Mouse (Mus musculus): Measurements from ENCODE around the gene G530012D18Rik. TPM values are rescaled to one million over a fixed set of nuclear protein-coding genes. Genes with fewer than 3 reads are reported as not detected.
A peak's percentile ranks its signal among the peaks of the same experiment; 100 is the strongest.
"Not testable (repeated sequence)": the region's sequence is repeated elsewhere in the genome, so short reads cannot be mapped to it uniquely, and the experiment has no call there.

Gene G530012D18Rik
- total and polyA plus RNA-seq, 3 experiments: 2.0 to 6.4 TPM; not detected in 1

DNA sequence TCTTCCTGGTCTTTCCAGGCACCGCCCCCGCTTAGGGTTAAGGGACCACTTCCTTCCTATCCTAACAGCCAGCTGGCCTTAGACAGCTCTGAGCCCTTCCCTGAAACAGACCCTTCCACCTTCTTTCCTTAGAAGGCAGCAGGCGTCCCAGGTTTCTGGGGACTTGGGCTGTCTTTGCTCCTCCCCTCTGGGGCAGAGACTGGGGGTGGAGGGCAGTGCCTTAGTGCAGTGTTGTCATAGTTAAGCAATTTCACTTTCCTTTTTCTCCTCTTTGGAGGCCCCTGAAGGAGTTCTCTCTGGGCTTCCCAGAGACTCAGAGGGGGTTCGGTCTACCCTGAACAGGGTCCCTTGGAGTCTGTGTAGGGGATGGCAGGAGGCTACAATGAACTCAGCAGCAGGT is 25.3 kb downstream of the G530012D18Rik start:
- H3K9ac ChIP-seq (ENCODE audit: control insufficient read depth, low read depth, low read length, poor library complexity, severe bottlenecking): peak overlapping the region; percentile 72
- not testable (repeated sequence) for H3K9me3 ChIP-seq (replicated peaks; ENCODE audit: insufficient read depth, low read length); H3K27me3 ChIP-seq (ENCODE audit: control insufficient read depth in 1 of 2, insufficient read depth in 2 of 2, low read length in 2 of 2); H3K79me2 ChIP-seq (ENCODE audit: control insufficient read depth, insufficient read depth, low read length, poor library complexity); H3K36me3 ChIP-seq (ENCODE audit: control insufficient read depth in 1 of 2, insufficient read depth in 2 of 2, low read length in 2 of 2); H3K4me1 ChIP-seq (ENCODE audit: control insufficient read depth in 1 of 2, insufficient read depth in 2 of 2, low read length in 2 of 2)
- TF ChIP-seq SIN3A (IDR thresholded peaks at IDR 0.05; ENCODE audit: low read length) (peak; percentile 18; the same call in 1 of the 2 replicates), ETS1 (IDR thresholded peaks at IDR 0.05; ENCODE audit: low read depth, low read length) (0 out of 2 replicates have a peak, but pooled peaks have one; percentile 31)
- peak overlapping the region; percentile 59 to 65 for H3K4me3 ChIP-seq (ENCODE audit: control insufficient read depth in 1 of 2, insufficient read depth in 1 of 2, low read depth in 2 of 2, low read length in 2 of 2)
- peak; percentile 66 for DNase-seq (ENCODE audit: low read depth, low spot score)
- H3K27ac ChIP-seq (ENCODE audit: control insufficient read depth, low read depth, low read length): peak overlapping the region; percentile 33

DNA sequence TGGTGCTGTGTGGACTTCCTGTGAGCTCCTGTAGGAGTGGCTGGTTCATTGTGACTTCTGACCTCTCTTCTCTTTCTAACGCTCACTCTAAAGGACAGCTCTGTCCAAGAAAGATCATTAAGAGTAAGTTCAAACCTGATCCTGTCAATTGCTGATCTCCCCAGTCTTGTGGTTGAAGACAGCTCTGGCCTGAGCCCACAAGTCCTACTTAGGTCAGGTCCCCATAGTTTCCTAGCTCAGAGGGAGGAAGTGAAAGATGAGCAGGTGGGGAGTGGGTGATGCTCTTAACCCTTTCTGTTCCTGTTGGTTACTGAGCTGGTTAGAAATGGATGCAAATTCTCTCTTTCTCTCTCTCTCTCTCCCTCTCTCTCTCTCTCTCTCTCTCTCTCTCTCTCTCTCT is 28.9 kb downstream of the G530012D18Rik start:
- H3K9ac ChIP-seq (ENCODE audit: control insufficient read depth, low read depth, low read length, poor library complexity, severe bottlenecking); H3K27me3 ChIP-seq (ENCODE audit: control insufficient read depth in 1 of 2, insufficient read depth in 2 of 2, low read length in 2 of 2); H3K36me3 ChIP-seq (ENCODE audit: control insufficient read depth in 1 of 2, insufficient read depth in 2 of 2, low read length in 2 of 2); H3K9me3 ChIP-seq (replicated peaks; ENCODE audit: insufficient read depth, low read length); H3K79me2 ChIP-seq (ENCODE audit: control insufficient read depth, insufficient read depth, low read length, poor library complexity); H3K27ac ChIP-seq (ENCODE audit: control insufficient read depth, low read depth, low read length); H3K4me3 ChIP-seq (ENCODE audit: control insufficient read depth in 1 of 2, insufficient read depth in 1 of 2, low read depth in 2 of 2, low read length in 2 of 2); H3K4me1 ChIP-seq (ENCODE audit: control insufficient read depth in 1 of 2, insufficient read depth in 2 of 2, low read length in 2 of 2); DNase-seq (ENCODE audit: low read depth, low spot score): not testable (repeated sequence)

DNA sequence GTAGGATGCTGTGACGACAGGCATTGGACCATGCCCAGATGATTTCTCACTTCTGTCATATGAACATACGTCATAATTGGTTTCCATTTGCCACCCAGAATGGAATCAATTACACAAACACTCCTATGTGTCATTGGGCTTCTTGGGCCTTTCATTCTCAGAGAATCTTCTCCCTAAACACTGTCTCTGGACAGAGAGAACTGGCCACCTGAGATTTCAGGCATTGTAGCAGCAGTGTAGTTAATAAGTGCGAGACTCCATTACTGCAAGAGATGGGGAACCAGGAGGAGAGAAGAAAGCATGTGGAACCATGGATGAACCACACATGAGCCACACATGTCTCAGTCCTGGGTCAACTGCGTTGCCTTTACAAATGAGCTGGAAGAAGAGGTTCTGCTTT is 32.9 kb downstream of the G530012D18Rik start:
- not testable (repeated sequence) for H3K4me3 ChIP-seq (ENCODE audit: control insufficient read depth in 1 of 2, insufficient read depth in 1 of 2, low read depth in 2 of 2, low read length in 2 of 2); H3K36me3 ChIP-seq (ENCODE audit: control insufficient read depth in 1 of 2, insufficient read depth in 2 of 2, low read length in 2 of 2); H3K79me2 ChIP-seq (ENCODE audit: control insufficient read depth, insufficient read depth, low read length, poor library complexity); H3K27ac ChIP-seq (ENCODE audit: control insufficient read depth, low read depth, low read length); H3K9ac ChIP-seq (ENCODE audit: control insufficient read depth, low read depth, low read length, poor library complexity, severe bottlenecking); H3K4me1 ChIP-seq (ENCODE audit: control insufficient read depth in 1 of 2, insufficient read depth in 2 of 2, low read length in 2 of 2); H3K27me3 ChIP-seq (ENCODE audit: control insufficient read depth in 1 of 2, insufficient read depth in 2 of 2, low read length in 2 of 2); H3K9me3 ChIP-seq (replicated peaks; ENCODE audit: insufficient read depth, low read length); DNase-seq (ENCODE audit: low read depth, low spot score)

DNA sequence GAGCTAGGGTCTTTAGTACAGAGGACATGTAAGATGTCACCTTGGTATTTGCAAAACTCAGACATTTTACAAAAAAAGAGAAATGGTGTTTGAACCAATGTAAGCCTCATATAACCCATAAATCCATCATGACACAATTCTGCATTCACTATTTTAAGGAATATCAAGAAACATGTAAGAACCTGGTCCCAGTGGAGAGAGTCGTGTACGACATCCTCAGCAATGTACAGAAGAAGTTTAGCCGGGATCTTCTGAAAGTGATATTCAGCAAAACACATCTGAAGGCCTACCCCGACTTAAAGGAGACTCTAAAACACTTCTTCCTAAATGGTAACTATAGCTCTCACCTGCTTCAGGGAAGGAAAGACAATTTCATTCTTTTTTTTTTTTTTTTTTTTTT is 35.1 kb downstream of the G530012D18Rik start:
- not testable (repeated sequence) for H3K79me2 ChIP-seq (ENCODE audit: control insufficient read depth, insufficient read depth, low read length, poor library complexity); DNase-seq (ENCODE audit: low read depth, low spot score); H3K27ac ChIP-seq (ENCODE audit: control insufficient read depth, low read depth, low read length); H3K27me3 ChIP-seq (ENCODE audit: control insufficient read depth in 1 of 2, insufficient read depth in 2 of 2, low read length in 2 of 2); H3K9ac ChIP-seq (ENCODE audit: control insufficient read depth, low read depth, low read length, poor library complexity, severe bottlenecking); H3K4me1 ChIP-seq (ENCODE audit: control insufficient read depth in 1 of 2, insufficient read depth in 2 of 2, low read length in 2 of 2); H3K9me3 ChIP-seq (replicated peaks; ENCODE audit: insufficient read depth, low read length); H3K36me3 ChIP-seq (ENCODE audit: control insufficient read depth in 1 of 2, insufficient read depth in 2 of 2, low read length in 2 of 2); H3K4me3 ChIP-seq (ENCODE audit: control insufficient read depth in 1 of 2, insufficient read depth in 1 of 2, low read depth in 2 of 2, low read length in 2 of 2)

DNA sequence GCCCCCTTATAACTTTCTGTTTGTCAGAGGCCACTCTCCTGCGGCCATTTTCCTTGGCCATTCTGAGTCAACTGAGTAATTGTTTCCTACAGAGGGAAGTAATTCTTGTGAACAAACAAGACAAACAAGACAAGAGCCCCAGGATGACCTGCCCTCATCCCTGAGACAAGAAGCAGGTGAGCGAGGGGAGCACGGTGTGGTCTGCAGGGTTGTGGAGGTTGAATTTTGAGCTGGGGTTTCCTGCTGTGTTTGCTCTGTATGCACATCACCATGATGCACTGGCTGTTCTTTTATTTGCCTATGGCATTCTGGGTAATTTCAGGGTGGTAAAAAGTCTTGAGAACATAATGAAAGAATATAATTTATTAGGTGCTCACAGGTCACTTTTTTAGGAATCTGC is 39.6 kb downstream of the G530012D18Rik start:
- not testable (repeated sequence) for H3K27me3 ChIP-seq (ENCODE audit: control insufficient read depth in 1 of 2, insufficient read depth in 2 of 2, low read length in 2 of 2)

DNA sequence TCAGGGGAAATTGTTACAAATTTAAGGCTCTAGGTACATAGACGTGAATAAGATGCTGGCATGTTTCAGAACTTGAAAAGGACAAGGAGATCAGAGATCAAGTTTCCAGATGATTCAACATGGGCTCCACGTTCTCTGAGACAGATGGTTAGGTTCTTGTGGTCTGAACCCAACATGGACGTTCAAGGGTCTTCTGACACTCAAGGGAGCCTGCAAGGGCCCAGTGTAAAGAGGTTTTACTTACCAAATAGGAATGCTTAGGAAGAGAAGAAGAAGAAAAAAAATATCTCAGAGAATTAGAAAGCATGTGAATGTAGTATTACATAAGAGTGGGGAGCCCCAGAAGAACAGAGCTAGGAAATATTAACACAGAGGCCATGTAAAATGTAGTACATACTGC is 40.3 kb downstream of the G530012D18Rik start:
- not testable (repeated sequence) for H3K9ac ChIP-seq (ENCODE audit: control insufficient read depth, low read depth, low read length, poor library complexity, severe bottlenecking); H3K4me3 ChIP-seq (ENCODE audit: control insufficient read depth in 1 of 2, insufficient read depth in 1 of 2, low read depth in 2 of 2, low read length in 2 of 2); H3K79me2 ChIP-seq (ENCODE audit: control insufficient read depth, insufficient read depth, low read length, poor library complexity); H3K36me3 ChIP-seq (ENCODE audit: control insufficient read depth in 1 of 2, insufficient read depth in 2 of 2, low read length in 2 of 2); H3K27ac ChIP-seq (ENCODE audit: control insufficient read depth, low read depth, low read length); H3K9me3 ChIP-seq (replicated peaks; ENCODE audit: insufficient read depth, low read length); H3K27me3 ChIP-seq (ENCODE audit: control insufficient read depth in 1 of 2, insufficient read depth in 2 of 2, low read length in 2 of 2); DNase-seq (ENCODE audit: low read depth, low spot score)
- H3K4me1 ChIP-seq (ENCODE audit: control insufficient read depth in 1 of 2, insufficient read depth in 2 of 2, low read length in 2 of 2): peaks cover 5 to 11% of the 10 kb centered on the region in 2 experiments; a peak in 3 of 4 replicates

More for the DNA sequence above, 39.6 kb downstream of the G530012D18Rik start:
- not testable (repeated sequence) for DNase-seq (ENCODE audit: low read depth, low spot score); H3K79me2 ChIP-seq (ENCODE audit: control insufficient read depth, insufficient read depth, low read length, poor library complexity); H3K27ac ChIP-seq (ENCODE audit: control insufficient read depth, low read depth, low read length); H3K4me3 ChIP-seq (ENCODE audit: control insufficient read depth in 1 of 2, insufficient read depth in 1 of 2, low read depth in 2 of 2, low read length in 2 of 2); H3K9ac ChIP-seq (ENCODE audit: control insufficient read depth, low read depth, low read length, poor library complexity, severe bottlenecking); H3K36me3 ChIP-seq (ENCODE audit: control insufficient read depth in 1 of 2, insufficient read depth in 2 of 2, low read length in 2 of 2); H3K9me3 ChIP-seq (replicated peaks; ENCODE audit: insufficient read depth, low read length)
- H3K4me1 ChIP-seq (ENCODE audit: control insufficient read depth in 1 of 2, insufficient read depth in 2 of 2, low read length in 2 of 2): peaks cover 5 to 11% of the 10 kb centered on the region in 2 experiments; a peak in 3 of 4 replicates

DNA sequence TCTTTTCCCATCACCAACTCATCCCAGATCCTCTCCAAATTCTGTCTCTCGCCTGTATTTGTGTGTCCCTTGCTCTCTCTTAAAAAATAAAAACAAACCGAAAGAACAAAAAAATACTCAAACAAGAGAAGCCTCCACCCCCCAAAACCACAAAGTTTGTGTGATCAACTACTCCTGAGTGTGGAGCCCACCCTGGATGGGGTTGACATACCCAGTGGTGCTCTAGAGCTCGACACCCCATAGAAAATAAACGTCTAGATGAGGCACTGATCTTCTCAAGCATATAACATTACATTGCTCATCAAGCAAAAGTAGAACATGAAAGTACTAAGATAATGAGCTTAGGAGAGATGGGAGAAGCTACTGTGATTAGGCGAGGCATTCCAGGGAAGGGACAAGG is 41.7 kb downstream of the G530012D18Rik start:
- DNase-seq (ENCODE audit: low read depth, low spot score); H3K79me2 ChIP-seq (ENCODE audit: control insufficient read depth, insufficient read depth, low read length, poor library complexity); H3K9ac ChIP-seq (ENCODE audit: control insufficient read depth, low read depth, low read length, poor library complexity, severe bottlenecking); H3K4me3 ChIP-seq (ENCODE audit: control insufficient read depth in 1 of 2, insufficient read depth in 1 of 2, low read depth in 2 of 2, low read length in 2 of 2); H3K36me3 ChIP-seq (ENCODE audit: control insufficient read depth in 1 of 2, insufficient read depth in 2 of 2, low read length in 2 of 2); H3K9me3 ChIP-seq (replicated peaks; ENCODE audit: insufficient read depth, low read length); H3K27ac ChIP-seq (ENCODE audit: control insufficient read depth, low read depth, low read length); H3K27me3 ChIP-seq (ENCODE audit: control insufficient read depth in 1 of 2, insufficient read depth in 2 of 2, low read length in 2 of 2): not testable (repeated sequence)
- peaks cover 5 to 11% of the 10 kb centered on the region in 2 experiments; a peak in 3 of 4 replicates for H3K4me1 ChIP-seq (ENCODE audit: control insufficient read depth in 1 of 2, insufficient read depth in 2 of 2, low read length in 2 of 2)
